8 mouse cellular contexts compared by ENCODE assay signal in genomic region chr5:123258990-123259389, GRCm38 (mm10). TPM values are rescaled to one million over a fixed set of nuclear protein-coding genes. Genes with fewer than 3 reads are reported as not detected.
DNase-seq lines count a peak whose midpoint lies in the region; ATAC-seq and TF ChIP-seq lines count a peak whose summit lies in the region.

No protein-coding gene starts in this region.

- peak; percentile 50; the same call in 1 of the 2 replicates for TF ChIP-seq CTCF in olfactory bulb, adult 2 months (IDR thresholded peaks at IDR 0.05; ENCODE audit: insufficient read depth, low read depth, low read length)

- H3K27ac ChIP-seq in hindbrain, embryonic 10.5 days: no peak overlapping the region
- no peak overlapping the region for H3K27ac ChIP-seq in hindbrain, embryonic 12.5 days
- no peak overlapping the region for H3K27ac ChIP-seq in olfactory bulb, adult 2 months (ENCODE audit: insufficient read depth, low read depth, low read length)

- ATAC-seq in hindbrain, embryonic 12.5 days (ENCODE audit: low FRiP score): no peak
- ATAC-seq in common myeloid progenitor, adult 5-6 weeks (replicated peaks; ENCODE audit: low read depth, poor library complexity, severe bottlenecking): peak; percentile 54; the same call in 1 of the 2 replicates

- no peaks in the 10 kb centered on the region for H3K36me3 ChIP-seq in hindbrain, embryonic 10.5 days
- H3K36me3 ChIP-seq in hindbrain, embryonic 12.5 days: no peaks in the 10 kb centered on the region

- peaks cover 16% of the 10 kb centered on the region for H3K4me1 ChIP-seq in hindbrain, embryonic 10.5 days (replicated peaks)
- peaks cover 10% of the 10 kb centered on the region for H3K4me1 ChIP-seq in hindbrain, embryonic 12.5 days
- H3K4me1 ChIP-seq in olfactory bulb, adult 2 months (ENCODE audit: control insufficient read depth, insufficient read depth, low read length): peaks cover 9% of the 10 kb centered on the region

- peaks cover 8% of the 10 kb centered on the region for H3K27me3 ChIP-seq in hindbrain, embryonic 10.5 days (ENCODE audit: insufficient read depth, poor library complexity, severe bottlenecking)
- H3K27me3 ChIP-seq in hindbrain, embryonic 12.5 days: peaks cover 8% of the 10 kb centered on the region; the same call in 1 of the 2 replicates

- no peak for TF ChIP-seq POLR2A in olfactory bulb, adult 2 months (IDR thresholded peaks at IDR 0.05; ENCODE audit: insufficient read depth, low read depth, low read length)

- no peak overlapping the region for H3K9ac ChIP-seq in hindbrain, embryonic 12.5 days

- DNase-seq in hindbrain, embryonic 10.5 days (ENCODE audit: low spot score): peak; percentile 31
- peak; percentile 67 for DNase-seq in CD4-positive helper T cell, adult 2 months (ENCODE audit: low read depth, low spot score)
- peak; percentile 28 for DNase-seq in adipocyte (ENCODE audit: low spot score)
- DNase-seq in kidney, postnatal 36 days: peak; percentile 72 to 89
- DNase-seq in urinary bladder, postnatal 25 days (ENCODE audit: low spot score): peak; percentile 64

- no peak overlapping the region for H3K4me3 ChIP-seq in hindbrain, embryonic 10.5 days
- H3K4me3 ChIP-seq in hindbrain, embryonic 12.5 days: no peak overlapping the region
- no peak overlapping the region for H3K4me3 ChIP-seq in olfactory bulb, adult 2 months (ENCODE audit: insufficient read depth, low read depth, low read length)

- no peaks in the 10 kb centered on the region for H3K9me3 ChIP-seq in hindbrain, embryonic 10.5 days
- H3K9me3 ChIP-seq in hindbrain, embryonic 12.5 days (replicated peaks): no peaks in the 10 kb centered on the region

- H3K4me2 ChIP-seq in hindbrain, embryonic 12.5 days (replicated peaks): no peak overlapping the region

- 49% methylated on average over 5 of the region's 5 CpGs for WGBS in hindbrain, embryonic 10.5 days
- 57% methylated on average over 5 of the region's 5 CpGs for WGBS in hindbrain, embryonic 12.5 days
- 50% methylated on average over 5 of the region's 5 CpGs for WGBS in olfactory bulb, adult 2 months

RNA-seq across cellular contexts. Expression of gene Wdr66, which starts 7.1 kb away (rescaled TPM):
- polyA plus RNA-seq in hindbrain, embryonic 10.5 days (2016; fragmentation: Nextera tagmentation; extraction: Ambion mirVana): 7.0 and 8.1 TPM in 2 replicates
- polyA plus RNA-seq in hindbrain, embryonic 12.5 days (2016; fragmentation: Nextera tagmentation; extraction: Ambion mirVana): 3.7 and 6.0 TPM in 2 replicates
- total RNA-seq in common myeloid progenitor, adult 5-6 weeks (2017): not detected in 2 replicates
- not detected in 2 replicates for polyA plus RNA-seq in olfactory bulb, adult 2 months (2012; ENCODE audit: insufficient read depth, insufficient read length, low replicate concordance, missing spikeins)

Comparison
In these comparisons a context has a peak if more than half of its experiments do, and no peak if none do; other contexts are left out.
1. DNase-seq: peak in every context shown above with its lines; median percentile 80 in kidney, postnatal 36 days; 67 in CD4-positive helper T cell, adult 2 months; 64 in urinary bladder, postnatal 25 days; 31 in hindbrain, embryonic 10.5 days; 28 in adipocyte.